Mouse (Mus musculus): ENCODE measurements around the gene Ppp2r3a. TPM values are rescaled to one million over a fixed set of nuclear protein-coding genes. Genes with fewer than 3 reads are reported as not detected.
A peak's percentile ranks its signal among the peaks of the same experiment; 100 is the strongest.

Gene Ppp2r3a
- polyA plus RNA-seq, 1 experiment, result 0.33 TPM

DNA sequence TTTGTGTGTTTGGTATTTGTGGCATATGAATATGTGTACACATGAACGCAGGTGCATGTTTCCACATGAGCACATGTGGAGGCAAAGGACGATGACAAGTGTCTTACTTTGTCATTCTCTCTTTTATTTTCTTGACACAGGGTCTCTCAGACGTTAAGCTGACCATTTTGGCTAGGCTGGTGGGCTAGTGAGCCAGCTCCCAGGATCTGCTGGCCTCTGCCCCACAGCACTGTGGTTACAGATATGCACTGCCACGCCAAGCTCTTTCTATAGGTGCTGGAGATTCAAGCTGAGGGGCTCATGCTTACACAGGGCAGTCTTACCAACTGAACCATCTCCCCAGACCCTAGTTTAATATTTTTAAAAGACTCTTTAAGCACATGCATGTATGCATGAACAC is 45.1 kb downstream of the Ppp2r3a start:
- 79% methylated on average over 4 of the region's 4 CpGs for WGBS
- TF ChIP-seq CTCF (IDR thresholded peaks at IDR 0.05; ENCODE audit: extremely low read depth, insufficient read depth, insufficient read length, insufficient replicate concordance) (no peak), POLR2A (IDR thresholded peaks at IDR 0.05; ENCODE audit: low read depth, low read length) (no peak)
- no peak overlapping the region for H3K4me3 ChIP-seq (ENCODE audit: extremely low read depth, insufficient read depth, insufficient read length)
- no peak overlapping the region for H3K27ac ChIP-seq (ENCODE audit: insufficient read depth, low read length)
- no peaks in the 10 kb centered on the region for H3K27me3 ChIP-seq (ENCODE audit: control insufficient read depth, insufficient read depth, low read length)
- H3K36me3 ChIP-seq (ENCODE audit: control insufficient read depth, insufficient read depth, low read length), result no peaks in the 10 kb centered on the region
- no peak for DNase-seq (ENCODE audit: low read depth in 1 of 2, low spot score in 2 of 2)
- H3K4me1 ChIP-seq (ENCODE audit: control insufficient read depth, insufficient read depth, insufficient read length), result no peaks in the 10 kb centered on the region

- H3K4me3 ChIP-seq (ENCODE audit: extremely low read depth, insufficient read depth, insufficient read length), result no peak overlapping the region
- H3K4me1 ChIP-seq (ENCODE audit: control insufficient read depth, insufficient read depth, insufficient read length), result no peaks in the 10 kb centered on the region
- no peak for TF ChIP-seq POLR2A (IDR thresholded peaks at IDR 0.05; ENCODE audit: low read depth, low read length)
- no peak for TF ChIP-seq CTCF (IDR thresholded peaks at IDR 0.05; ENCODE audit: extremely low read depth, insufficient read depth, insufficient read length, insufficient replicate concordance)
- no peaks in the 10 kb centered on the region for H3K36me3 ChIP-seq (ENCODE audit: control insufficient read depth, insufficient read depth, low read length)
- DNase-seq (ENCODE audit: low read depth in 1 of 2, low spot score in 2 of 2), result no peak
- WGBS, result 81% methylated on average over 1 of the region's 1 CpGs
- H3K27ac ChIP-seq (ENCODE audit: insufficient read depth, low read length), result no peak overlapping the region
- H3K27me3 ChIP-seq (ENCODE audit: control insufficient read depth, insufficient read depth, low read length), result no peaks in the 10 kb centered on the region
Observed at GRCm38 (mm10) chr9:101205216-101205615, 46.4 kb downstream of the Ppp2r3a start.

- no peaks in the 10 kb centered on the region for H3K27me3 ChIP-seq (ENCODE audit: control insufficient read depth, insufficient read depth, low read length)
- H3K36me3 ChIP-seq (ENCODE audit: control insufficient read depth, insufficient read depth, low read length), result no peaks in the 10 kb centered on the region
- WGBS, result 91% methylated on average over 3 of the region's 3 CpGs
- H3K4me1 ChIP-seq (ENCODE audit: control insufficient read depth, insufficient read depth, insufficient read length), result no peaks in the 10 kb centered on the region
- no peak overlapping the region for H3K27ac ChIP-seq (ENCODE audit: insufficient read depth, low read length)
- DNase-seq (ENCODE audit: low read depth in 1 of 2, low spot score in 2 of 2), result no peak
- no peak overlapping the region for H3K4me3 ChIP-seq (ENCODE audit: extremely low read depth, insufficient read depth, insufficient read length)
- TF ChIP-seq POLR2A (IDR thresholded peaks at IDR 0.05; ENCODE audit: low read depth, low read length), result no peak
- no peak for TF ChIP-seq CTCF (IDR thresholded peaks at IDR 0.05; ENCODE audit: extremely low read depth, insufficient read depth, insufficient read length, insufficient replicate concordance)
Observed at GRCm38 (mm10) chr9:101204059-101204458, 47.5 kb downstream of the Ppp2r3a start.

GRCm38 (mm10) chr9:101200627-101201026 is 51.0 kb downstream of the Ppp2r3a start:
- Histone ChIP-seq H3K4me1 (ENCODE audit: control insufficient read depth, insufficient read depth, insufficient read length) (no peaks in the 10 kb centered on the region), H3K36me3 (ENCODE audit: control insufficient read depth, insufficient read depth, low read length) (no peaks in the 10 kb centered on the region), H3K27me3 (ENCODE audit: control insufficient read depth, insufficient read depth, low read length) (no peaks in the 10 kb centered on the region), H3K27ac (ENCODE audit: insufficient read depth, low read length) (no peak overlapping the region), H3K4me3 (ENCODE audit: extremely low read depth, insufficient read depth, insufficient read length) (no peak overlapping the region)
- 85% methylated on average over 5 of the region's 5 CpGs for WGBS
- TF ChIP-seq CTCF (IDR thresholded peaks at IDR 0.05; ENCODE audit: extremely low read depth, insufficient read depth, insufficient read length, insufficient replicate concordance) (no peak), POLR2A (IDR thresholded peaks at IDR 0.05; ENCODE audit: low read depth, low read length) (no peak)
- no peak for DNase-seq (ENCODE audit: low read depth in 1 of 2, low spot score in 2 of 2)

DNA sequence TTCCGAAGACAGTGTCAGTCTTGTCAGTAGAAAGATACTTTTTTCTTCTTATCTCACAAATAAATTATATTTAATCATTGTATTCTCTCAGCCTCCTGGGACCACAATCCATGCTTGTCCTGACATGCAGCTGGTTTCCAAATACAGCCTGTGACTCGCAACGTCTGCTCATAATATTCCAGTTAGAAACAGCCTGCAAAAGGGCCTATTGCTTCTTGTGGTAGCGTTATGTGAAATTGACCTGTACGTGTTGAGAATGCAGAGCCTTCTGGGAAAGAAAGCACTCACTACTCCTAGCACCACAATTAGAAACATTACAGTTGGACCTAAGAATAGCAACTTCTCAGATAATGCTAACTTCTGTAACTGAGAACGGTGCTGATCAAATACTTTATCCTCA is 52.8 kb downstream of the Ppp2r3a start:
- 81% methylated on average over 6 of the region's 6 CpGs for WGBS
- Histone ChIP-seq H3K27me3 (ENCODE audit: control insufficient read depth, insufficient read depth, low read length) (no peaks in the 10 kb centered on the region), H3K36me3 (ENCODE audit: control insufficient read depth, insufficient read depth, low read length) (no peaks in the 10 kb centered on the region), H3K27ac (ENCODE audit: insufficient read depth, low read length) (no peak overlapping the region), H3K4me3 (ENCODE audit: extremely low read depth, insufficient read depth, insufficient read length) (no peak overlapping the region), H3K4me1 (ENCODE audit: control insufficient read depth, insufficient read depth, insufficient read length) (no peaks in the 10 kb centered on the region)
- TF ChIP-seq CTCF (IDR thresholded peaks at IDR 0.05; ENCODE audit: extremely low read depth, insufficient read depth, insufficient read length, insufficient replicate concordance) (no peak), POLR2A (IDR thresholded peaks at IDR 0.05; ENCODE audit: low read depth, low read length) (no peak)
- no peak for DNase-seq (ENCODE audit: low read depth in 1 of 2, low spot score in 2 of 2)

DNA sequence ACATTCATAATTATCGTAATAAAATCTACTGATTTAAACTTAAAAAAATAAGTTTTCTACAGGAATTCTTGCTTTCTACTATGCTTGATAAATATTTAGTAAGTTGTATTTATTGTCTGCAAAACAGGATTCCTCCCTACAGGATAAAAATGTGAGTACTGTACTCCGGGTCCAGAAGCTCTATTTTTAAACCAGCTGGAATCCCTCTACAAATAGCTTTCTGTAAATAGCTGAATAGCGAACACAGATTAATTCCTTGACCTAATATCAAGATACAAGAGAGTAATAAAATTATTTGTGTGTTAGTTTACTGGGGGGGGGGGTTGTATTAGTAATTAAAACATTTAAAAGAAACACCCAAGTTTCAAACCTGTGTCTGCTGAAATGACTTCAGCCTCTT is 53.3 kb downstream of the Ppp2r3a start:
- 85% methylated on average over 3 of the region's 3 CpGs for WGBS
- no peak for TF ChIP-seq CTCF (IDR thresholded peaks at IDR 0.05; ENCODE audit: extremely low read depth, insufficient read depth, insufficient read length, insufficient replicate concordance)
- no peak for TF ChIP-seq POLR2A (IDR thresholded peaks at IDR 0.05; ENCODE audit: low read depth, low read length)
- H3K27me3 ChIP-seq (ENCODE audit: control insufficient read depth, insufficient read depth, low read length), result no peaks in the 10 kb centered on the region
- no peak overlapping the region for H3K4me3 ChIP-seq (ENCODE audit: extremely low read depth, insufficient read depth, insufficient read length)
- DNase-seq (ENCODE audit: low read depth in 1 of 2, low spot score in 2 of 2), result no peak
- H3K27ac ChIP-seq (ENCODE audit: insufficient read depth, low read length), result no peak overlapping the region
- no peaks in the 10 kb centered on the region for H3K36me3 ChIP-seq (ENCODE audit: control insufficient read depth, insufficient read depth, low read length)
- H3K4me1 ChIP-seq (ENCODE audit: control insufficient read depth, insufficient read depth, insufficient read length), result no peaks in the 10 kb centered on the region

DNA sequence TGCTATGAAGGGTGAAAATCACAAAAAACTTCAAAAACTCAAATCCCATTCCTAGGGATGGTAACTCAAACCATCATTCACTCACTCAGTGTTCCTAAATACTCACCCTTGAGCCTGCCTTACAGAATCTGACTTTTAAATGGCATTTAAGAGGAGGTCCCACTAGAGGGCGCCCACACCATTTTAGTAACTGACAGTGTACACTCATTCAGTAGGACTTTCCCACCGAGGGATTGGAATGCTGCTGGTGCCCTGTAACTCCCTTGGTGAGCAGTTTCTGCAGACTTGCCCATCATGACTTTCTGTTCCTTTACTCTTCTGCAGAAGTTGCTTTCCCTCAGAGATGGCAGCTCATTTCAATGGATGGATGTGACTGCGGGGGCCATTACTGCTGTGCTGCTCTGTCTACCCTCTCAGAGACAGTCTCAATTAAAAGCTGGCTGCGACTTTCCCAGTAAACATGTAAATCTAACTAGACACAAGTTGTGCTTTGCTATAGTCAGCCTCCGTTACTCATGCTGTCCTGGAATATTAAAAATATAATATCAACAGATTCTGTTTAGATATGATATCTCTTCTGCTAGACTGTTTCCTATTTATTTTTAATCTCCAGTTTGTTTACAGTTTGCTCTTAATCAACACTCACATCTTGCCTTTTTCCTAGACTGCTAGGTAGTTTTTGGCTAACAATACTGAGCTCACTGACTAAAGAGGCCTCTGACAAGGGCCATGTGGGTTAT is 69.5 kb downstream of the Ppp2r3a start:
- WGBS, result 50% methylated on average over 5 of the region's 5 CpGs
- peak; percentile 22 to 50 for DNase-seq (ENCODE audit: low read depth in 1 of 2, low spot score in 2 of 2)
- H3K4me1 ChIP-seq (ENCODE audit: control insufficient read depth, insufficient read depth, insufficient read length), result no peaks in the 10 kb centered on the region
- no peak overlapping the region for H3K4me3 ChIP-seq (ENCODE audit: extremely low read depth, insufficient read depth, insufficient read length)
- H3K36me3 ChIP-seq (ENCODE audit: control insufficient read depth, insufficient read depth, low read length), result no peaks in the 10 kb centered on the region
- H3K27ac ChIP-seq (ENCODE audit: insufficient read depth, low read length), result no peak overlapping the region
- no peaks in the 10 kb centered on the region for H3K27me3 ChIP-seq (ENCODE audit: control insufficient read depth, insufficient read depth, low read length)
- TF ChIP-seq CTCF (IDR thresholded peaks at IDR 0.05; ENCODE audit: extremely low read depth, insufficient read depth, insufficient read length, insufficient replicate concordance), result no peak

Data from spleen, adult 2 months (tissue).